Mouse (Mus musculus) brain, embryonic 14.5 days (tissue): ENCODE measurements at regions not wholly inside any gene's neighbourhood (a gene's known extent, or its start where the extent isn't known, plus 50 kb on each side); places are given as distances from the start of the nearest gene placed in this dataset.

Source experiments
- DNase-seq: peaks from one replicate; pipeline ENCODE4 v3.0.0-alpha.2; 2011; ENCODE audit warnings: low read depth
- CTCF ChIP-seq: fragments of 200-500 bp; IDR thresholded peaks from 2 replicates; pipeline ENCODE4 v1.5.1; 2012; ENCODE audit warnings: inconsistent platforms, mild to moderate bottlenecking, moderate library complexity, borderline replicate concordance; ENCODE audit not compliant: insufficient read depth, insufficient read length; ENCODE audit errors: extremely low read depth
- POLR2A ChIP-seq: fragments of 200-500 bp; IDR thresholded peaks from 2 replicates; pipeline ENCODE4 v1.6.1; 2012; ENCODE audit warnings: mild to moderate bottlenecking, inconsistent platforms, borderline replicate concordance; ENCODE audit not compliant: poor library complexity, insufficient read depth, insufficient read length, severe bottlenecking; ENCODE audit errors: extremely low read depth

DNA sequence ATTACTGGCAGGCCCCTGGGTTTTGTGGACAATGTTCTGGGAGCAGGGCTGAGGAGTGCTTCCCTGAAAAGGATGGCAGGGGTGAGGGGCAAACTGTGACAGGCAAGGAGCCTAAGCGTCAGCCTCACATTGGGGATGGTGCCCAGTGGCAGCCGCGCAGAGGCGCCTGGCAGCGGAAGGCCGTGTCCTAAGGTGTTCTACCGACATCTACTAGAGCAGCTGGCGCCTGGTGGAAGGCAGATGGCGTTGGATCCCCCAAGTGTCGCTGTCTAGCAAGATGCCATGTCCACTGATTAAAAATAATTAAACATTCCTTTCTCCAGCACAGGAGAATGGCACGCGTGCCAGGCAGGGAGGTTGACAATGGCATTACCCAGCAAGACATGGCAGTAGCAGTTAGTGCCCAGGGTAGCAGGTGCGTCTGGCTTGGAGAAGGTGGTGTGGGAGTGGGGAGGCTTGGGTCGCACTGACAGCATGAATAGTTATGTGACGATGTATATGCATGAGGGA, 330.3 kb downstream of the Ttll7 start:
- peak; percentile 94 for DNase-seq
- TF ChIP-seq POLR2A (no peak), CTCF (no peak)

GRCm38 (mm10) chr3:147183656-147184290, 331.6 kb downstream of the Ttll7 start:
- peak; percentile 87 for DNase-seq
- no peak for TF ChIP-seq POLR2A
- no peak for TF ChIP-seq CTCF

DNA sequence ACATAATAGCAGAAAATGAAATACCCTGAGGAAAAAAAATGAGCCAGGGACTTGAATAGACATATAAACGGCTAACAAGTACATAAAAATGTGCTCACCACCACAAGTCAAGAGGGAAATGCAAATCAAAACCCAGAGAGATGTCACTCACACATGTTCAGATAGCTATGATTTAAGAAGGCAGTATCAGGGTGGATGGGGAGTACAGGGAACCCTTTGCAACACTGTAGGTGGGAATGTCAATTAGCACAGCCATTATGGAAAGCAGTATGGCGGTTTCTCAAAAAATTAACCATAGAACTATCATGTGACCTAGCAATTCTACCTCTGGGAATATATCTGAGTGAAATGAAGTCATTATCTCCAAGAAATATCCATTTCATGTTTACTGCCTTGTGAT, 337.6 kb downstream of the Ttll7 start:
- no peak for TF ChIP-seq CTCF
- TF ChIP-seq POLR2A: no peak

GRCm38 (mm10) chr3:147196626-147197025, 344.5 kb downstream of the Ttll7 start:
- TF ChIP-seq CTCF (no peak), POLR2A (no peak)
- DNase-seq: peak; percentile 31

More for the DNA sequence above, 337.6 kb downstream of the Ttll7 start:
- peak; percentile 54 for DNase-seq

DNA sequence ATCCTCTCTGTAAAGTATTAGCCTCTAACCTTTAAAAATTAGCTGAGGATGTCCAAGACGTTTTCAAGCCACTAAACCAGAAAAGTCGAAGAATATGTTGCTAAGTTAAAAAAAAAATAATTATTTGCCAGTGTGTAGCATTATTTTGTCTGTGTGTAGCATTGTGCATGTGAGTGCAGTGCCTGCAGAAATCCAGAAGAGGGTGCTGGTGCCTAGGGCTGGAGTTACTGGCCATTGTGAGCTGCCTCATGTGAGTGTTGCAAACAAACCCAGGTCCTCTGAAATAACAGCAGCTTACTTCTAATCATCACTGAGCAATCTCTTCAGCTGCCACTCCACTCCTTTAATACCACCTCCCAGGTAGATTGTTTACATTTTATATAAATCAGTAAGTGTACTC, 345.0 kb downstream of the Ttll7 start:
- TF ChIP-seq CTCF: peak; percentile 58; the same call in 1 of the 2 replicates
- TF ChIP-seq POLR2A: no peak
- peak; percentile 44 for DNase-seq

DNA sequence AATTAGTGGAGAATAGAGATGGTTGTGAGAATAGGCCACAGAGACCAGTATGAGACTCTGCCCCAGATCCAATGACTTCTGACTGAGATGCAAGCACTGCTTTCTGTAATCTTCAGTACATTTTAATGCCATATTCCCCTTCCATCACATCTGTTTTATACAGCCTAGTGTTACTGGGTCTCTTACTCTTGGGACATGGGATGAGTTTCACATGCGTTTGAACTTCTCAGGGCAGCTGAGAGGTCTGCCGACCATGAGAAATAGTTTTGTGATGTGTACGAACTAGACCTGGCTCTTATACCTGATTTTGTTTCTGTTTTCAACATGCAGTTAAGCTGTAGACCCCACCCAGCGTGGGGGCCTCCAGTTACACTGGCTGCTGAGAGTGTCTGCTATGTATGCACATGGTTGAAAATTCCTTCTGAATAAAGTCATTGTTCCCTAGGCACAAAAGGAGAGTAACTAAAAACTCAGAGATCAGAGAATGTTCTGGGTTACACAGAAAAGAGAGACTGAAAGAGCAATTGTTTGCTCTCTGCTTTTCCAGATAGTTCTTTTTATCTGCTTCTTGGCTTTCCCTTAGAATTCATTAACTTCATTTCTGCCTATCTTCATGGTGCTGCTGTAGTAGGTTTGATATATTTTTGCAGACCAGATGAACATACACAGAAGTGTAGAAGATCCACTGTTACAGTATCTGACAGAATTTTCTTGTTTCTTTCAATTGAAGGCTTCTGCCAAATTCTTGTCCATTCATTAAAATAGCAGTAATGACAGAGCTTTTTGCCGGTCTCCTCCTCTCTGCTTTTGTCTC, 359.2 kb downstream of the Ttll7 start:
- DNase-seq: peak; percentile 33
- no peak for TF ChIP-seq CTCF
- no peak for TF ChIP-seq POLR2A

- TF ChIP-seq POLR2A: no peak
- no peak for TF ChIP-seq CTCF
- DNase-seq: peak; percentile 17
These were observed 376.5 kb downstream of the Ttll7 start for GRCm38 (mm10) chr3:147228663-147229062.

GRCm38 (mm10) chr3:147230594-147230993, 378.4 kb downstream of the Ttll7 start:
- TF ChIP-seq POLR2A: no peak
- DNase-seq: peak; percentile 71

DNA sequence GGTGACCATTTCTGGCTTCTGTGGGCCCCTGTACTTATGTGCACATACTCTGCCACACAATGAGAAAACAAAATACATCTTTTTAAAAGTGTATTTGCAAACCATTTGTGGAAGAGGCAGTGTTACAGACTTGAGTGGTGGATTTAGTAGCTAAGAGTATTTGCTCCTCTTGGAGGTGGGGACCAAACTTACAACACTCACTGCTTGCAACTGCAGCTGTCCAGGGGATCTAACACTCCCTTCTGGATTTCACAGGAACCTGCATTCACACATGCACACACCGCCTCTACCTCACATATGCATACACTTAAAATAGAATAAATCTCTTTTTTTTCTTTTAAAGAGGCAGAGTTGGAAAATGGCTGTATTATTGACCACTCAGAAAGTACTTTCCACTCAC, 386.2 kb downstream of the Ttll7 start:
- no peak for TF ChIP-seq CTCF
- TF ChIP-seq POLR2A: no peak
- no peak for DNase-seq

DNA sequence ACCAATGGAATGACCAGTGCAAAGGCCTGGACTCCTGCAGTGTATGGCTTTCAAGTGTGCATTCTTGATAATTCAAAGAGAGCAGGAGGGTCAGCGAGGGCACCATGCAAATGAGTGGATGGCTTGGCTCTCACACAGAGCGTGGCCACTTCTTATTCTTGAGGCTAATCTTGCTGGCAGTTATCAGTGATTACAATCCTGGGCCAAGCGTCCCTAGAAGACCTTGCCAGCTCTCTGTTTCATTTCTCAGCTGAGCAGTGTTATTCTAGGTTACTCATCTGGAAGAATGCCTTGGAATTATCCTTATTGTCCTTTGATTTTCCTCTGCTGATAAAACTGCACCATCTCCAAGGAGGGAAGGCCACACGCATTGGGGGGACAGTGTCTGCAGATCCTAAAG, 388.5 kb downstream of the Ttll7 start:
- DNase-seq: no peak
- TF ChIP-seq POLR2A: no peak
- no peak for TF ChIP-seq CTCF

DNA sequence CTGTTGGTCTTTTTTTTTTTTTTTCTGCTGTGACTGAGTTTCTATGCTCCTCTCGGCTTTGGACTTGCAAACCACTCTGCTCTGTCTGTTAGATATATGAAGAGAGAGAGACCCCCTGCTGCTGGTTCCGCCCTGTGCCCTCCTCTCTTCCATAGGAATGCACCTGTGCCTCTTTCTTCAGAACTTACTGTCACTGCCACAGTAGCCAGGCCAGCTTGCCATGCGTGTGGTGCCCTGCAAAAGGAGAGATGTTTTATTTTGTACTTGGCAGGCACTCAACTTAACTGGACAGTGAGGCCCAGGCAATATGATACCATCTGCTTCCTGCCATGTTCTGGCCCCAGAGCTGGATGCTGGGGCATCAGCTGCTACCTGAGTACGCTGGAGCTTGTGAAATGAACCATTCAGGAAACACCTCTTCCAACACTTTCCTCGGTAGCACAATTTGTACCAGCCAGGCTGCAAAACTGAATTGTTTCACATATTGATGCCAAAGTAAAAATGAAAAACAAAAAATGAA, 392.8 kb downstream of the Ttll7 start:
- no peak for DNase-seq
- no peak for TF ChIP-seq POLR2A
- TF ChIP-seq CTCF: no peak
